Mouse (Mus musculus): Measurements from ENCODE around the gene Garnl3.

The Garnl3 gene

GRCm38 (mm10) chr2:32971235-32971634 lies 160.2 kb downstream of the Garnl3 start:
- DNase-seq (ENCODE audit: low read depth, low spot score) = peak; percentile 91

- DNase-seq (ENCODE audit: low read depth, low spot score) = no peak
These were observed 162.1 kb downstream of the Garnl3 start for GRCm38 (mm10) chr2:32969326-32969725.

- DNase-seq (ENCODE audit: low read depth, low spot score) = no peak
These were observed 163.3 kb downstream of the Garnl3 start for GRCm38 (mm10) chr2:32968024-32968614.

GRCm38 (mm10) chr2:32966689-32967631 lies 164.5 kb downstream of the Garnl3 start:
- peak; percentile 89 for DNase-seq (ENCODE audit: low read depth, low spot score)

- DNase-seq (ENCODE audit: low read depth, low spot score) = no peak
These were observed 165.2 kb downstream of the Garnl3 start for GRCm38 (mm10) chr2:32966184-32966688.

- DNase-seq (ENCODE audit: low read depth, low spot score) = peak; percentile 72
These were observed 165.8 kb downstream of the Garnl3 start for GRCm38 (mm10) chr2:32965511-32966183.

- DNase-seq (ENCODE audit: low read depth, low spot score) = peak; percentile 64
These were observed 166.6 kb downstream of the Garnl3 start for GRCm38 (mm10) chr2:32964659-32965457.

GRCm38 (mm10) chr2:32963981-32964380 lies 167.5 kb downstream of the Garnl3 start:
- DNase-seq (ENCODE audit: low read depth, low spot score) = peak; percentile 79

GRCm38 (mm10) chr2:32963544-32963943 lies 167.9 kb downstream of the Garnl3 start:
- peak; percentile 34 for DNase-seq (ENCODE audit: low read depth, low spot score)

GRCm38 (mm10) chr2:32962875-32963220 lies 168.6 kb downstream of the Garnl3 start:
- DNase-seq (ENCODE audit: low read depth, low spot score) = no peak

- peak; percentile 62 for DNase-seq (ENCODE audit: low read depth, low spot score)
These were observed 169.2 kb downstream of the Garnl3 start for GRCm38 (mm10) chr2:32962062-32962874.

GRCm38 (mm10) chr2:32961192-32961995 lies 170.1 kb downstream of the Garnl3 start, which contains the start of the genes Rpl12 and Lrsam1:
Gene Rpl12 (plus strand): TSS chr2:32961559.
Gene Lrsam1 (minus strand): TSS chr2:32961614.
- peak; percentile 92 for DNase-seq (ENCODE audit: low read depth, low spot score)

- no peak for DNase-seq (ENCODE audit: low read depth, low spot score)
These were observed 171.2 kb downstream of the Garnl3 start for GRCm38 (mm10) chr2:32960273-32960672.

GRCm38 (mm10) chr2:32957344-32957743 lies 174.1 kb downstream of the Garnl3 start:
- peak; percentile 76 for DNase-seq (ENCODE audit: low read depth, low spot score)

- DNase-seq (ENCODE audit: low read depth, low spot score) = peak; percentile 81
These were observed 176.9 kb downstream of the Garnl3 start for GRCm38 (mm10) chr2:32954581-32954980.

GRCm38 (mm10) chr2:32947454-32947853 lies 184.0 kb downstream of the Garnl3 start:
- DNase-seq (ENCODE audit: low read depth, low spot score) = no peak

- DNase-seq (ENCODE audit: low read depth, low spot score) = peak; percentile 66
These were observed 191.0 kb downstream of the Garnl3 start for GRCm38 (mm10) chr2:32940483-32940882.

- peak; percentile 96 for DNase-seq (ENCODE audit: low read depth, low spot score)
These were observed 192.0 kb downstream of the Garnl3 start for GRCm38 (mm10) chr2:32939418-32939817.

- no peak for DNase-seq (ENCODE audit: low read depth, low spot score)
These were observed 192.7 kb downstream of the Garnl3 start for GRCm38 (mm10) chr2:32938741-32939140.

Measured in R1 (cell line).